In genomic region chr9:99835624-99836430, GRCm38 (mm10) we compare ENCODE assay signal across 24 mouse cellular contexts. TPM values are rescaled to one million over a fixed set of nuclear protein-coding genes. Genes with fewer than 3 reads are reported as not detected.
DNase-seq lines count a peak whose midpoint lies in the region; ATAC-seq and TF ChIP-seq lines count a peak whose summit lies in the region.
"Had no signal": no experiment of that assay in that cellular context is flagged by ENCODE, and none has a peak within 500 bp of the region (broad histone marks: within the 10 kb centered on the region; RNA-seq: fewer than 3 reads in every experiment).

No protein-coding gene starts in this region.

- H3K4me1 ChIP-seq in hindbrain, embryonic 11.5 days (replicated peaks; ENCODE audit: control insufficient read depth, insufficient read depth, low read length) = no peaks in the 10 kb centered on the region
- H3K4me1 ChIP-seq in hindbrain, embryonic 10.5 days (replicated peaks) = no peaks in the 10 kb centered on the region
- H3K4me1 ChIP-seq in midbrain, postnatal 0 days (ENCODE audit: insufficient read depth, low read length) = no peaks in the 10 kb centered on the region
- H3K4me1 ChIP-seq in midbrain, embryonic 15.5 days = 0 out of 2 replicates have a peak, but pooled peaks cover 5% of the 10 kb centered on the region
- H3K4me1 ChIP-seq in forebrain, embryonic 15.5 days = peaks cover 11% of the 10 kb centered on the region
- H3K4me1 ChIP-seq in neural tube, embryonic 15.5 days = peaks cover 10% of the 10 kb centered on the region
- H3K4me1 ChIP-seq: heart, embryonic 13.5 days had no signal

- no peak for TF ChIP-seq CTCF in midbrain, postnatal 0 days (IDR thresholded peaks at IDR 0.05)

- H3K27me3 ChIP-seq in hindbrain, embryonic 11.5 days (ENCODE audit: control insufficient read depth, insufficient read depth, low read length) = no peaks in the 10 kb centered on the region
- H3K27me3 ChIP-seq in hindbrain, embryonic 10.5 days (ENCODE audit: insufficient read depth, poor library complexity, severe bottlenecking) = no peaks in the 10 kb centered on the region
- no peaks in the 10 kb centered on the region for H3K27me3 ChIP-seq in midbrain, postnatal 0 days (ENCODE audit: insufficient read depth, low read length)
- no peaks in the 10 kb centered on the region for H3K27me3 ChIP-seq in midbrain, embryonic 15.5 days (replicated peaks)
- H3K27me3 ChIP-seq in forebrain, embryonic 15.5 days = no peaks in the 10 kb centered on the region
- H3K27me3 ChIP-seq in neural tube, embryonic 15.5 days (replicated peaks) = 0 out of 2 replicates have a peak, but pooled peaks cover 3% of the 10 kb centered on the region
- H3K27me3 ChIP-seq: heart, embryonic 13.5 days had no signal

- WGBS in hindbrain, embryonic 11.5 days = 73% methylated on average over 11 of the region's 11 CpGs
- WGBS in hindbrain, embryonic 10.5 days = 71% methylated on average over 11 of the region's 11 CpGs
- 46% methylated on average over 11 of the region's 11 CpGs for WGBS in midbrain, postnatal 0 days
- 43% methylated on average over 11 of the region's 11 CpGs for WGBS in midbrain, embryonic 15.5 days
- 23% methylated on average over 11 of the region's 11 CpGs for WGBS in forebrain, embryonic 15.5 days
- 20% methylated on average over 11 of the region's 11 CpGs for WGBS in neural tube, embryonic 15.5 days

- no peak for ATAC-seq in hindbrain, embryonic 11.5 days (ENCODE audit: low FRiP score)
- ATAC-seq in midbrain, postnatal 0 days (ENCODE audit: low FRiP score) = no peak
- no peak for ATAC-seq in midbrain, embryonic 15.5 days (replicated peaks)
- peak; percentile 89 for ATAC-seq in forebrain, embryonic 15.5 days (replicated peaks)
- ATAC-seq in neural tube, embryonic 15.5 days (ENCODE audit: low FRiP score) = peak; percentile 84
- ATAC-seq: liver, postnatal 0 days had no signal

- no peak overlapping the region for H3K9ac ChIP-seq in hindbrain, embryonic 11.5 days (ENCODE audit: low read depth, low read length)
- H3K9ac ChIP-seq in midbrain, postnatal 0 days (replicated peaks; ENCODE audit: low read length, poor library complexity, severe bottlenecking) = no peak overlapping the region
- no peak overlapping the region for H3K9ac ChIP-seq in midbrain, embryonic 15.5 days
- no peak overlapping the region for H3K9ac ChIP-seq in forebrain, embryonic 15.5 days (replicated peaks)
- H3K9ac ChIP-seq in neural tube, embryonic 15.5 days (replicated peaks) = no peak overlapping the region
- H3K9ac ChIP-seq: heart, embryonic 13.5 days; liver, postnatal 0 days had no signal

- no peaks in the 10 kb centered on the region for H3K36me3 ChIP-seq in hindbrain, embryonic 11.5 days (ENCODE audit: control insufficient read depth, insufficient read depth, low read length)
- H3K36me3 ChIP-seq in hindbrain, embryonic 10.5 days = no peaks in the 10 kb centered on the region
- H3K36me3 ChIP-seq in midbrain, postnatal 0 days (ENCODE audit: insufficient read depth, low read length) = no peaks in the 10 kb centered on the region
- no peaks in the 10 kb centered on the region for H3K36me3 ChIP-seq in midbrain, embryonic 15.5 days (replicated peaks)
- H3K36me3 ChIP-seq in forebrain, embryonic 15.5 days = no peaks in the 10 kb centered on the region
- H3K36me3 ChIP-seq in neural tube, embryonic 15.5 days = no peaks in the 10 kb centered on the region
- H3K36me3 ChIP-seq: heart, embryonic 13.5 days had no signal

- no peak overlapping the region for H3K27ac ChIP-seq in hindbrain, embryonic 11.5 days (ENCODE audit: low read depth, low read length)
- H3K27ac ChIP-seq in hindbrain, embryonic 10.5 days = no peak overlapping the region
- H3K27ac ChIP-seq in midbrain, postnatal 0 days (ENCODE audit: low read depth, low read length) = no peak overlapping the region
- no peak overlapping the region for H3K27ac ChIP-seq in midbrain, embryonic 15.5 days
- no peak overlapping the region for H3K27ac ChIP-seq in forebrain, embryonic 15.5 days (replicated peaks)
- H3K27ac ChIP-seq in neural tube, embryonic 15.5 days (replicated peaks) = no peak overlapping the region
- H3K27ac ChIP-seq: heart, embryonic 13.5 days; layer of hippocampus, adult 2 months had no signal

- no peak overlapping the region for H3K4me2 ChIP-seq in hindbrain, embryonic 11.5 days (replicated peaks; ENCODE audit: low read depth, low read length)
- H3K4me2 ChIP-seq in midbrain, postnatal 0 days (ENCODE audit: low read depth, low read length, poor library complexity, severe bottlenecking) = no peak overlapping the region
- H3K4me2 ChIP-seq in midbrain, embryonic 15.5 days = no peak overlapping the region
- H3K4me2 ChIP-seq in forebrain, embryonic 15.5 days (replicated peaks) = no peak overlapping the region
- peak overlapping the region; percentile 17; the same call in 1 of the 2 replicates for H3K4me2 ChIP-seq in neural tube, embryonic 15.5 days
- H3K4me2 ChIP-seq: heart, embryonic 13.5 days had no signal

- peak; percentile 5 for DNase-seq in hindbrain, embryonic 11.5 days (ENCODE audit: low spot score)
- DNase-seq in hindbrain, embryonic 10.5 days (ENCODE audit: low spot score) = no peak
- peak; percentile 46 for DNase-seq in midbrain, postnatal 0 days (ENCODE audit: low spot score)
- DNase-seq in layer of hippocampus, postnatal 25 days (ENCODE audit: extremely low spot score in 1 of 2, low spot score in 1 of 2) = no peak
- no peak for DNase-seq in lung, postnatal 4 days
- DNase-seq: adrenal gland, postnatal 10 days; cerebellum, adult 2 months; gastrocnemius, postnatal 36 days; kidney, adult 18-20 months; kidney, postnatal 10 days; liver; liver, postnatal 0 days; lung, postnatal 14 days; spleen, adult 18-20 months; thymus, adult 18-20 months had no signal

- H3K4me3 ChIP-seq in hindbrain, embryonic 11.5 days (ENCODE audit: low read depth, low read length) = no peak overlapping the region
- H3K4me3 ChIP-seq in hindbrain, embryonic 10.5 days = no peak overlapping the region
- H3K4me3 ChIP-seq in midbrain, postnatal 0 days (ENCODE audit: low read depth, low read length) = no peak overlapping the region
- H3K4me3 ChIP-seq in midbrain, embryonic 15.5 days = no peak overlapping the region
- H3K4me3 ChIP-seq in forebrain, embryonic 15.5 days = no peak overlapping the region
- H3K4me3 ChIP-seq in neural tube, embryonic 15.5 days (replicated peaks) = no peak overlapping the region
- H3K4me3 ChIP-seq: erythroblast, embryonic 14.5 days; heart, embryonic 13.5 days; layer of hippocampus, adult 2 months had no signal

- no peaks in the 10 kb centered on the region for H3K9me3 ChIP-seq in hindbrain, embryonic 11.5 days (ENCODE audit: control insufficient read depth, low read length)
- no peaks in the 10 kb centered on the region for H3K9me3 ChIP-seq in hindbrain, embryonic 10.5 days
- no peaks in the 10 kb centered on the region; the same call in 1 of the 2 replicates for H3K9me3 ChIP-seq in midbrain, postnatal 0 days (ENCODE audit: low read length)
- H3K9me3 ChIP-seq in midbrain, embryonic 15.5 days = no peaks in the 10 kb centered on the region
- H3K9me3 ChIP-seq in forebrain, embryonic 15.5 days = no peaks in the 10 kb centered on the region
- no peaks in the 10 kb centered on the region for H3K9me3 ChIP-seq in neural tube, embryonic 15.5 days (replicated peaks)

RNA-seq across cellular contexts. Expression of gene Sox14, which starts 40.1 kb away (rescaled TPM):
- 4.4 and 6.6 TPM in 2 replicates for polyA plus RNA-seq in hindbrain, embryonic 11.5 days (2014; fragmentation: Nextera tagmentation; extraction: Ambion mirVana)
- 1.4 and 3.3 TPM in 2 replicates for polyA plus RNA-seq in hindbrain, embryonic 10.5 days (2016; fragmentation: Nextera tagmentation; extraction: Ambion mirVana)
- total RNA-seq in midbrain, postnatal 0 days (2014; rRNA removed) = 23.3 and 33.5 TPM in 2 replicates
- polyA plus RNA-seq in midbrain, postnatal 0 days (2015; fragmentation: Nextera tagmentation; extraction: Ambion mirVana) = 45.7 and 46.8 TPM in 2 replicates
- polyA plus RNA-seq in midbrain, embryonic 15.5 days (2015; fragmentation: Nextera tagmentation; extraction: Ambion mirVana) = 74.3 and 90.2 TPM in 2 replicates
- 0.98 and 4.9 TPM in 2 replicates for polyA plus RNA-seq in forebrain, embryonic 15.5 days (2015; fragmentation: Nextera tagmentation; extraction: Ambion mirVana)
- 8.0 and 10.2 TPM in 2 replicates for polyA plus RNA-seq in neural tube, embryonic 15.5 days (2015; fragmentation: Nextera tagmentation; extraction: Ambion mirVana)
- not detected for total RNA-seq in layer of hippocampus, postnatal 25 days (2021)
- total RNA-seq: adrenal gland, postnatal 10 days; common myeloid progenitor, adult 5-6 weeks; gastrocnemius, postnatal 36 days; hematopoietic stem cell, adult 5-6 weeks; layer of hippocampus, adult 2 months had no signal
- polyA plus RNA-seq: erythroblast, embryonic 14.5 days; heart, embryonic 13.5 days; liver, postnatal 0 days; stomach, embryonic 14.5 days had no signal

Comparison
In these comparisons a context has a peak if more than half of its experiments do, and no peak if none do; other contexts are left out.
1. DNase-seq: peak in hindbrain, embryonic 11.5 days (single experiment) and midbrain, postnatal 0 days (single experiment); none in hindbrain, embryonic 10.5 days (single experiment), layer of hippocampus, postnatal 25 days (0 of 2) and lung, postnatal 4 days (0 of 2).
2. ATAC-seq: peak in forebrain, embryonic 15.5 days (single experiment) and neural tube, embryonic 15.5 days (single experiment); none in hindbrain, embryonic 11.5 days (single experiment), midbrain, postnatal 0 days (single experiment) and midbrain, embryonic 15.5 days (single experiment).